Mouse (Mus musculus): ENCODE measurements around the gene Trim24.
A peak's percentile ranks its signal among the peaks of the same experiment; 100 is the strongest.
"Not testable (repeated sequence)": the region's sequence is repeated elsewhere in the genome, so short reads cannot be mapped to it uniquely, and the experiment has no call there.

The Trim24 gene

GRCm38 (mm10) chr6:37870245-37871136 lies at the start of gene Trim24:
Gene Trim24, plus strand, starts transcription at chr6:37870811.
- DNase-seq, result peak; percentile 96

- DNase-seq, result no peak
These were observed 49.0 kb upstream of the Trim24 start for GRCm38 (mm10) chr6:37821531-37822051.

- no peak for DNase-seq
These were observed 48.2 kb upstream of the Trim24 start for GRCm38 (mm10) chr6:37822390-37822789.

- no peak for DNase-seq
These were observed 46.9 kb upstream of the Trim24 start for GRCm38 (mm10) chr6:37823731-37824130.

- not testable (repeated sequence) for DNase-seq
These were observed 45.1 kb upstream of the Trim24 start for GRCm38 (mm10) chr6:37825331-37826115.

DNA sequence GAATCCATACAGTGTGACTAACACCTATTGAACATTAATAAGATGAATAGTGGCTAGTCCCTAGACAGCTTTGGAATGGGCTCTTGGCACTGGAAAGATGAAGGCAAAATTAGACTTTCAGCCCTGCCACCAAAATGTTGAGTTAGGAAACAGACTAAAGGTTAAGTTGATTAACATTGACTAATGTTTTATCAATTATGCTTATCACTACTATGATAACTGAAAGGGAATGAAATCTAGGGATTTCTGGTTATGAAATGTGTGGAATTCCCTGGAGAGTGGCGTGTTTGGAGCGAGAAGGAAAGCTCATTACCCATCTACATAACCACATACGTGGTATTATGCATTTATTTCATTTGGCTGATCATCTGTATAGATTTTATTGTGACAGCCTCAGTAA lies 41.7 kb upstream of the Trim24 start:
- no peak for DNase-seq

- no peak for DNase-seq
These were observed 41.0 kb upstream of the Trim24 start for GRCm38 (mm10) chr6:37829631-37830030.

DNA sequence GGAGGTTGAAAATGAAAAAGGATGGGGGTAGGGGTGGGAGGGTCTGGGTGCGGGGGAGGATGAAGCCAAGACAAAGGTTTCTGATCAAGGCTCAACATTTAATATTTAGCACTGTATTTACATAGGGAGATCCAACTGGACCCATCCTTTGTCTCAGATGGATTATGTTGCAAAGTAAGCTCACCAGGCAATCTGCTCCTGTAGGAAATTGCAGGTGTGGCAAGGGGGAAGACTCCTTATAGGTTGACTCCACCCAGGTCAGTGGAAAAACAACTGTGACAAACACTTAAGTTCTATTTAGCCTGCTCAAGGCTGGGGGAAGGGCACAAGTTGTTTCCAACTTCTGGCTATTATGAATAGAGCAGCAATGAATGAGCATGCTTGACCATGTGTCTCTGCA lies 36.9 kb upstream of the Trim24 start:
- DNase-seq, result no peak

GRCm38 (mm10) chr6:37836951-37837565 lies 33.6 kb upstream of the Trim24 start:
- not testable (repeated sequence) for DNase-seq

- no peak for DNase-seq
These were observed 27.6 kb upstream of the Trim24 start for GRCm38 (mm10) chr6:37842779-37843605.

GRCm38 (mm10) chr6:37843647-37844273 lies 26.9 kb upstream of the Trim24 start:
- no peak for DNase-seq

DNA sequence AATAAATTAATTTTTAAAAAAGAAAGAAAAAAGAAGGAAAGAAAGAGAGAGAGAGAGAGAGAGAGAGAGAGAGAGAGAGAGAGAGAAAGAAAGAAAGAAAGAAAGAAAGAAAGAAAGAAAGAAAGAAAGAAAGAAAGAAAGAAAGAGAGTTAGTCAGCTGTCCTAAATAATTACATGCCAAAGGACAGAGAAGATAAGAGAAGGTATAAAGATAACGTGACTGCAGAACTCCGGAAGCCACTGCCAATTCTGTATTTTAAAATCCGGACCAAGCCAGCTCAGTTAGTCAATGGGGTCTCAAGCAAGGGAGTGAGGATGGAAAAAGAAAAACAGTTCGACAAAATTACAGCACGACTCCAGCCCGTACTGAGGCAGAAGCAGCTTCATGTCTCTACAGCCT lies 25.7 kb upstream of the Trim24 start:
- DNase-seq, result not testable (repeated sequence)

DNA sequence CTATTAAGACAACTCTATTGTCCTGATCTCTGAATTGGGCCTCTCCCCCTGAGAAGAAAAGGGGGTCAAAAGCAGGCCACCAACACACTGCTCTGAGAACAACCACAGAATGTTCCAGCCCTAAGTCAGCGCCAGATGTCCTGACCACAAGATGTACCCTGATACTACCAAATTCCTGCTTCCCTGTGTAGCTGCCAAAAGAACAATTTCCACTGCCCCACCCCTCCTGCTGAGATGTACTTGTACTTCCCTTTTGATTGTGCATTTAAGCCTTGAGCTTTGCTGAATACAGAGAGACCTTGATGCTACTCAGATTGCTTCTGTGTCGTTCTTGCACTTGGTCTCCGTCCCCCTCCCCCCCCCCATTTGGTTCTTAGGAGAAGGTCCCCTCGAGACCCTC lies 23.1 kb upstream of the Trim24 start:
- not testable (repeated sequence) for DNase-seq

GRCm38 (mm10) chr6:37851352-37851751 lies 19.3 kb upstream of the Trim24 start:
- DNase-seq, result no peak

GRCm38 (mm10) chr6:37853289-37853688 lies 17.3 kb upstream of the Trim24 start:
- DNase-seq, result no peak

DNA sequence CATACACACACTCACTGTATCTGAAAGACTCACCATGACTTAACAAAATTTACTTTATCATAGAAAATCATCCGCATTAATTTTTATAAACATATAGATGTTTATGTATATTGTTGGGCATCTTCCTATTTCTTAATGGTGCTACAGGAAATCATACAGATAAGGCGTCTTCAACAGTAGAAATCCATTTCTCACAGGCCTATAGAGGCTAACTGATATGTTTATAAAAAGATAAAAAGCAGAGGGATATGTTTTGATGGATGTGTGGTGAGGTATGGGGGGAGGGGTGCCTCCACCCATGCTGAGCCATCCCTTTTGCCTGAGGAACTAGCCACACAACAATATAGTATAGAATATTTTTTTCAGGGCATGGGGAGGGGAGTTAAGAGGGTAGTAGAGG lies 15.2 kb upstream of the Trim24 start:
- DNase-seq, result no peak

- not testable (repeated sequence) for DNase-seq
These were observed 14.3 kb upstream of the Trim24 start for GRCm38 (mm10) chr6:37856300-37856699.

DNA sequence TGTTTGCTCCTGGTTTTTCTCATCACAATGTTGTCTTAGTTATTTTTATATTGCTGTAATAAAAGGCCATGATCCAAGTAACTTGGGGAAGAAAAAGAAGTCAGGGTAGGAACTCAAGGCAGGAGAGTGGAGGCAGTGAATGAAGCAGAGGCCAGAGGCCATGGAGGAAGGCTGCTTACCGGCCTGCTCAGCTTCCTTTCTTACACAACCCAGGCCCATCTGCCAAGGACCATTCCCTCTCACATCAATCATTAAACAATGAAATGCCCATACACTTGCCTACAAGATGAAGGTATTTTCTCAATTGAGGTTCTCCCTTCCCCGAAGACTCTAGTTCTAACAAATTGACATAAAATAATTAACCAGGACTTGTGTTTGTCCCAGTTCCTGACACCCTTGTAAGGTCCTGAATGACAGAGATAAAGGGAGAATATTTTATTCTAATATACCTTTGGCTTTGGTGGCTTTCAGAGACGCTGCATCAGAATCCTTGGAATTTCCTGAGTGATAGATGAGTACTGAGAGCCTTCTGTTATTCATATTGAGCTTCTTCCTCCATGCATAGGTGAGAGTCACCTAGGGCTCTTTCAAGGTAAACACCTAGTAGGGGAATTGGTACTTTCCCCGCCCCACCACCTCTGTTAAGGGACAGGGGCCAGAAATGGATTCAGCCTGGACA lies 13.3 kb upstream of the Trim24 start:
- no peak for DNase-seq

DNA sequence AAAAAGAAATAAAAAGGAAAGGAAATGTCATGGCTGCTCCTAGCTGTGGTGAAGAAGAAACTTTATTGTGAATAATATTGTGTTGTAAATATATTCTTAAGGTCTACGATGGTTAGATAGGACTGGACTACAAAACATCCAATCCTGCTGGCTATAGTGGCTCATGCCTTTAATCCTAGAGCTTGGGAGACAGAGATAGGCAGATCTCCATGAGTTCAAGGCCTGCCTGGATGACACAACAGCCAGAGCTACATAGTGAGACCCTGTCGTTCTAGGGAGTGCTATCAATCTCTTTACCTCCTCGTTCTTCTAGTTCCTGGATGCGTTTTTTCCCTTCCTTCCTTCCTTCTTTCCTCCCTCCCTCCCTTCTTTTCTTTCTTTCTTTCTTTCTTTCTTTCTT lies 12.5 kb upstream of the Trim24 start:
- DNase-seq, result no peak

- no peak for DNase-seq
These were observed 7.7 kb upstream of the Trim24 start for GRCm38 (mm10) chr6:37862893-37863292.

All from right cerebral cortex, postnatal 14 days (tissue).